Mouse (Mus musculus) hindbrain, embryonic 16.5 days (tissue): ENCODE measurements around the gene Clec12a. TPM values are rescaled to one million over a fixed set of nuclear protein-coding genes. Genes with fewer than 3 reads are reported as not detected.

Source experiments
- ATAC-seq: fragments of 200-750 bp; cut with Nextera tagmentation; 2 replicates; pipeline ENCODE4 v1.8.0; 2017; ENCODE audit warnings: moderate TSS enrichment, moderate library complexity
- H3K27ac ChIP-seq: fragments of 300-500 bp; sonication (generic); 2 replicates; pipeline ENCODE4 v1.5.1; 2014; ENCODE audit warnings: low read depth, mild to moderate bottlenecking, control low read depth, low read length, moderate library complexity
- H3K27me3 ChIP-seq: fragments of 300-500 bp; sonication (generic); replicated peaks from 2 replicates; pipeline ENCODE4 v1.6.1; 2014; ENCODE audit warnings: low read length; ENCODE audit not compliant: control insufficient read depth, insufficient read depth
- H3K36me3 ChIP-seq: fragments of 300-500 bp; sonication (generic); 2 replicates; pipeline ENCODE4 v1.6.1; 2014; ENCODE audit warnings: mild to moderate bottlenecking, low read length, moderate library complexity, mixed read lengths; ENCODE audit not compliant: control insufficient read depth, insufficient read depth
- H3K4me1 ChIP-seq: fragments of 300-500 bp; sonication (generic); 2 replicates; pipeline ENCODE4 v1.6.1; 2014; ENCODE audit warnings: low read depth, low read length; ENCODE audit not compliant: control insufficient read depth, insufficient read depth
- H3K4me2 ChIP-seq: fragments of 300-500 bp; sonication (generic); 2 replicates; pipeline ENCODE4 v1.6.1; 2014; ENCODE audit warnings: mild to moderate bottlenecking, low read length, control low read depth, moderate library complexity
- H3K4me3 ChIP-seq: fragments of 300-500 bp; sonication (generic); 2 replicates; pipeline ENCODE4 v1.5.1; 2014; ENCODE audit warnings: mild to moderate bottlenecking, low read length, control low read depth, moderate library complexity
- H3K9ac ChIP-seq: fragments of 300-500 bp; sonication (generic); 2 replicates; pipeline ENCODE4 v1.6.1; 2014; ENCODE audit warnings: low read depth, mild to moderate bottlenecking, control low read depth, low read length, moderate library complexity
- H3K9me3 ChIP-seq: fragments of 300-500 bp; sonication (generic); 2 replicates; pipeline ENCODE4 v1.6.1; 2014; ENCODE audit warnings: mild to moderate bottlenecking, low read length, moderate library complexity; ENCODE audit not compliant: control insufficient read depth
- WGBS: fragments of 180-500 bp; shearing (Covaris S2); extraction: QIAGEN DNeasy Blood & Tissue Kit; methylation state at CpG from one replicate; pipeline ENCODE4 v1.1.7; 2014; 5-methylcytosine and 5-hydroxymethylcytosine counted together
- polyA plus RNA-seq: library from polyadenylated mRNA; unstranded; fragments of >200 nt; fragmentation: Nextera tagmentation; extraction: Ambion mirVana; gene quantifications from 2 replicates; pipeline ENCODE4 v1.2.1, GENCODE M21; 2015

Gene Clec12a
- polyA plus RNA-seq, 1 experiment from 2014 or later = 0.15 TPM

DNA sequence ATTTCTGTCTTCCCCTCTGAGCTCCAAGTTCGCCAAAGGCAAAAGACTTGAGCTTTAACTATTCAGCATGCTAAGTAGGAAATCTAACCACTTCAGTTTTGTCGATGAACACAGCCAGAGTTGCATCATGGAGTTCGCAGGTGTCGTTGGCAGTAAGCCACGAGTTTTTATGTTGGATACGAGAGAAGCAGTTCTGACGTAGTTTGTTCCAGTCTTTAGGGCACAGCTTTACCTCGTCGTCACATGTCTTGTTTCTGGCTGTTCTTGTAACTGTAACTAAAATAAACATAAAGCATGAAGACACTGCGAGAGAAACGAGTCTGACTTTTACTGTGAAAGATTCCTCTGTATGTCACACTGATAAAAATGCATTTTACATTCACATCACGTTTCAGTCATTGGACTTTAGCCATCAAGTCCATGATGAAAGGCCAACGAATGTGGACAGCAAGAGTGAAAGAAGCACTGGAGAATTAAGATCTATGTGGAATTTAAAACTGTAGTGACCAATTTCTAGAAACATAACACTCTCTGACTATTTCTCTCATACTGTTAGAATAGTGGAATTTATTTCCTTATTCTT is 15.8 kb upstream of the Clec12a start:
- no peaks in the 10 kb centered on the region for H3K27me3 ChIP-seq
- no peak overlapping the region for H3K27ac ChIP-seq
- no peaks in the 10 kb centered on the region for H3K4me1 ChIP-seq
- H3K4me3 ChIP-seq = peak overlapping the region; percentile 12; the same call in 1 of the 2 replicates
- H3K4me2 ChIP-seq = peak overlapping the region; percentile 26
- no peaks in the 10 kb centered on the region for H3K9me3 ChIP-seq
- no peaks in the 10 kb centered on the region for H3K36me3 ChIP-seq
- WGBS = 64% methylated on average over 13 of the region's 13 CpGs
- no peak for ATAC-seq
- H3K9ac ChIP-seq = no peak overlapping the region

DNA sequence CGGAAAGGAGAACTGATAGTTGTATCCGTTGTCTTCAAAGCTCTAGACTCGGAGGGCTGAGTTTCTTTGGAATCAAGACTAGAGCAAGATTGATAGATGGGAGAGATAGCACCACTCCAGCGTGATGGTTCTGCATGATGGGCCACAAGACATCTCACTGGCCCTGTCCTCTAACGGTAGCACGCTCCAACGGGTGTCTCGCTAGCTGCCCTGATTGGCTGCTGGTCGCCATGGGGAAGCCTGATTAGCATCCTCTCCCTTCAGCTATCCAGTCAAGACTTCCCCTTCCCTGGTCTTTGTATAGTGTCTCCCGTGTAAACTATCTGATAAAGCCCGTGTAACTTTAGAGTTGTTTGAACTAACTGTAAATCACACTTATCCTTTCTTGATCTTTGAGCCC is 10.9 kb upstream of the Clec12a start, which contains the start of gene 4922502D21Rik:
TSS of gene 4922502D21Rik (minus strand) at position 187 of the 400 bp plus-strand sequence.
- Histone ChIP-seq H3K4me3 (no peak within 1 kb of the TSS), H3K4me2 (no peak within 1 kb of the TSS), H3K27ac (no peak within 1 kb of the TSS), H3K36me3 (no peaks in the 10 kb centered on the region), H3K27me3 (no peaks in the 10 kb centered on the region), H3K9ac (no peak within 1 kb of the TSS), H3K4me1 (no peaks in the 10 kb centered on the region), H3K9me3 (no peaks in the 10 kb centered on the region)
- 57% methylated on average over 11 of the region's 11 CpGs for WGBS
- ATAC-seq = no peak

DNA sequence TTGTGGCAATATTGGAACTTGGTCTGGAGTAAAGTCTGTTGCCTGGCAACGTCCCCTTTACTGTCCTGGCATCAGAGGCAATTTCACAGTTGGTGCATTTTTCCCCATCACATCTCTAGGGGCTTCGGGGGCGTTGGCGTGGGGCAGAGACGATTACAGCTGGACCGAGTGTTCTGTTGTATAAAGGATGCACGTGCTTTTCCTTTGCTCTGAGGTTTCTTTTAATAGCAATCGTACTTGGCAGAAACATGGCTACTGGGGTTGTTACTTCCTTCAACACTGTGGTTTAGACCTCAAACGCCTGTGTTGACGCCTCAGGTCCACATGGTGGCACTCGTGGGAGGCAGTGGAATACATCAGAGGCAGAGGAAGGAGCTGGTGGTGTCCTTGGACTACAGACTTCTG is 8.8 kb upstream of the Clec12a start:
- H3K27ac ChIP-seq = 0 out of 2 replicates have a peak overlapping the region, but pooled peaks have one; percentile 29
- H3K9ac ChIP-seq = no peak overlapping the region
- H3K4me2 ChIP-seq = peak overlapping the region; percentile 51
- H3K4me1 ChIP-seq = no peaks in the 10 kb centered on the region
- H3K27me3 ChIP-seq = no peaks in the 10 kb centered on the region
- H3K9me3 ChIP-seq = no peaks in the 10 kb centered on the region
- H3K36me3 ChIP-seq = no peaks in the 10 kb centered on the region
- WGBS = 29% methylated on average over 11 of the region's 11 CpGs
- H3K4me3 ChIP-seq = peak overlapping the region; percentile 26; the same call in 1 of the 2 replicates
- peak; percentile 95 for ATAC-seq

DNA sequence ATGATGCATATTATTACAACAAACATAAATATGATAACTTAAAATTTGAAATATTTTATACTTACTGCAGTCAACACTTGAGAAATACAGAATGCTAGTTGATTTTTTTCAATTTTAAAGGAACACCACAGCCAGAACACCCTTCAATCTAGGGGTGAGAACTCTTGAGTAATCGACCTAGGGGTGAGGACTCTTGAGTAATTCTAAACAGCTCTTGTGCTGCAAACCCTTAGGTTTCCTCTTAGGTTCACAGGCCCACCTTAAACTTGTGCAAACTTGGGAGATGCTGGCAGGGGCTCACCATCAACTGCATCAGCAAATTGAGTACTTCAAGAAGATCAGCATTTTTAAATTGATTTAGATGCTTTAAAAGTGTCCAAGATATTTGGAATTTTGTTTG is 4.7 kb upstream of the Clec12a start:
- Histone ChIP-seq H3K27ac (no peak overlapping the region), H3K4me1 (no peaks in the 10 kb centered on the region), H3K9me3 (no peaks in the 10 kb centered on the region), H3K9ac (no peak overlapping the region), H3K4me3 (no peak overlapping the region), H3K36me3 (no peaks in the 10 kb centered on the region), H3K27me3 (no peaks in the 10 kb centered on the region), H3K4me2 (no peak overlapping the region)
- no peak for ATAC-seq
- 83% methylated on average over 1 of the region's 1 CpGs for whole genome bisulfite sequencing

DNA sequence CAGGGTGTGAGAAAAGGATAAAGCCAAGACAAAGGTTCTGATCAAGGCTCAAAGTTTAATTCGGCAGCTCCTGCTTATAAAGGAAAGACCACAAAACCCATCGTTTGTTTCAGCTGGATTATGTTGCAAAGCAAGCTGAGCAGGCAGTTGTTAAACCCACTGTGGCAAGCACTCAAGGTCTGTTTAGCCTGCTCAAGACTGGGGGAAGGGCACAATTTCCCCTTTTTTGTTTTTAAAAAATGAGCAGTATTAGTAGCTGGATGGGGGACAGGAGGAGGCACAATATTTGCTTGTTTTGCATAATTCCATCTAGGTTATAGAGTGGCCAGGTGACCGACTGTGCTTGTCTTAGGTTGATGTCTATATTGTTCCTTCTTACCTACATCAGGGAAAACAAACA is 1.9 kb downstream of the Clec12a start:
- ATAC-seq = no peak
- Histone ChIP-seq H3K27me3 (no peaks in the 10 kb centered on the region), H3K4me2 (no peak overlapping the region), H3K27ac (no peak overlapping the region), H3K9ac (no peak overlapping the region), H3K36me3 (no peaks in the 10 kb centered on the region), H3K4me3 (no peak overlapping the region), H3K9me3 (no peaks in the 10 kb centered on the region; the same call in 1 of the 2 replicates), H3K4me1 (no peaks in the 10 kb centered on the region)
- WGBS = 76% methylated on average over 3 of the region's 3 CpGs

DNA sequence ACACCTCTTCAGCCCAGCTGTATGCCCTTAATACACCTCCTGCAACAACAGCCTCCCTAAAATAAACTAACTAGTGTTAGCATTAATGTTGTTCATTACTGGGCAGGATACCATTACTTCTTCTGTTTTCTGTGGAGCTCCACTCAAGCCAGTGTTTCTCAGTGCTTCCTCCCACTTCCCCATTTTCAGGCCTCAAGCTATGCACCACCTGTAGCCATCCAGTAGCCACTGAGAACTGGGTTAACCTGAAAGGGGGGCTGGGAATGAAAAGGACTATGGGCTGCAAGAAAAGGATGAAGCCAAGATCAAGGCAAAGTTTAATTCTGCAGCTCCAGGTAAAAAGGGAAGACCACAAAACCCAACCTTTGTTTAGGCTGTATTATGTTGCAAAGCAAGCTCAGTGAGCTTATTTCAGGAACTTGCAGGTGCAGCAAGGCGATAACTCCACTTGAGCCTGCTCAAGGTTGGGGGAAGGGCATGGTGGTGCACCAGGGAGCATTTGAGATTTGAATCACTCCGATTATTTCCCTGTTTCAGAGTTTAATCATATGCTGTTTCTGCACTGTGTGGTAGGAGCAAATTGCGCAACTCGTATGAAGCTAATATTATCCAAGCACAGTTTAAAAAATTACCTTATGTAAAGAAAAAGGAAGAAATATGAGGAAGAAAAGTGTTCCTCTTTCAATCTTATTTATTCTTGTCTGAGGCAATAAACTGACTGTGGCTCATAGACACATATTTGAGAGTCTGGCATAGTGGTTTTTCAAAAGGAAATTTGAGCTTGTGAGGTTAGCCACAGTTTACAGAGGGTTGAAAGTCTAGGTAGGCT is 7.2 kb downstream of the Clec12a start:
- WGBS = 54% methylated on average over 4 of the region's 4 CpGs
- H3K4me3 ChIP-seq = no peak overlapping the region
- H3K27me3 ChIP-seq = no peaks in the 10 kb centered on the region
- H3K9me3 ChIP-seq = no peaks in the 10 kb centered on the region; the same call in 1 of the 2 replicates
- no peak overlapping the region for H3K27ac ChIP-seq
- no peak for ATAC-seq
- no peaks in the 10 kb centered on the region for H3K4me1 ChIP-seq
- no peak overlapping the region for H3K9ac ChIP-seq
- H3K36me3 ChIP-seq = no peaks in the 10 kb centered on the region
- no peak overlapping the region for H3K4me2 ChIP-seq

DNA sequence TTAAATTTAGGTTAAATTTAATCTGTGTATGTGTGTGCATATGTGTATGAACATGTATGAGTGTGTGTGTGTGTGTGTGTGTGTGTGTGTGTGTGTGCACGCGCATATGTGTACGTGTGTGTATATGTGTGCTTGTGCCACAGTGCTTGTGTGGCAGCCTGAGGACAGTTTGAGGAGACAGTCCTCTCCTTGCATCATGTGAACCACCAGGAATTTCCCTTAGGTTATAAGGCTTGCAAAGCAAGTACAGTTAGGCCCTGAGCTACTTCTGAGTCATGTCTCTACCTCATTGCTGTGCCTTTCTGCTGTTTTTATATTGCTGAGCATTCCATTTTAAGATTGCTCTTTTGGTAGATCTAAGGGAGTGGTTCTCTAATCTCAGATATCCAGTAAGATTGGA is 8.6 kb downstream of the Clec12a start:
- Histone ChIP-seq H3K9ac (no peak overlapping the region), H3K4me3 (no peak overlapping the region), H3K36me3 (no peaks in the 10 kb centered on the region), H3K4me1 (no peaks in the 10 kb centered on the region), H3K9me3 (no peaks in the 10 kb centered on the region; the same call in 1 of the 2 replicates), H3K27me3 (no peaks in the 10 kb centered on the region), H3K4me2 (no peak overlapping the region), H3K27ac (no peak overlapping the region)
- ATAC-seq = no peak
- WGBS = 92% methylated on average over 3 of the region's 3 CpGs

DNA sequence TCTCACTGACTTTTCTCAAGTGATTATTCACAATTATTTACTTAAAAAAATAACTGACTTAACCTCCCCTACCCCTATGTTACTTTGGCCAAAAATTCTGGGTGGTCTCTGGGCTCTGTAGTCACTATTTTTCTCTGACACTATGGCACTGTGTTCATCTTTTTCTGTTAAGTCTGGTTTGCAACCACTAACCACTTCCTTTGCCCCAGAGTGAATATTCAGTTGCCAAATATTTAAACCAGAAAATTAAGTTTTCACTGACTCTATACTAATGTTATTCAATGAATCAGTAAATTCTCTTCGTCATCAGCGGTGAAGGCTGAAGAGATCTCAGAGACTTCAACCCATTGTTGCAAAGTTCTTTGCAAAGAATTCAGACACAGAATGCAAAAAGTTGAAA is 13.3 kb downstream of the Clec12a start:
- WGBS = 97% methylated on average over 2 of the region's 2 CpGs
- H3K27ac ChIP-seq = no peak overlapping the region
- no peak for ATAC-seq

DNA sequence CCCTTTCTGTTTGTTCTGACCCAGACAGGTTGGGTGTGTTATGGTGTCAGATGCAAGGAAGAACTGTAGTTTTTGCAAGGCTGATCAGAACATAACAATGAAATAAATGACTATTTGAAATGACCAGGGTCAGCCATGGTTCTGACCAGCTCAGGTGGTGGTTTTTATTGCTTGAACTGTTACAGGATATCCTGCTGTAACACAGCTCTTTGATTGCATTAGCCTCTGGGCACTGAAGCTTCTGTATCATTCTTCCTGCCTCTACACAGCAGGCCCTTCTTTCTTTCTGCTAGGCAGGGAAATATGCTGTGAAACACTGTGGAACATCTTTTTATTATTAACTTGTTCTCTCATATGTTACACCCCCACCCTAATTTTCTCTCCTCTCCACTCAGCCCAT is 13.9 kb downstream of the Clec12a start:
- Histone ChIP-seq H3K9ac (no peak overlapping the region), H3K9me3 (no peaks in the 10 kb centered on the region), H3K4me2 (no peak overlapping the region), H3K27me3 (no peaks in the 10 kb centered on the region), H3K4me3 (no peak overlapping the region), H3K36me3 (no peaks in the 10 kb centered on the region), H3K4me1 (no peaks in the 10 kb centered on the region), H3K27ac (no peak overlapping the region)
- no peak for ATAC-seq

More for the DNA sequence above, 13.3 kb downstream of the Clec12a start:
- Histone ChIP-seq H3K9ac (no peak overlapping the region), H3K4me3 (no peak overlapping the region), H3K36me3 (no peaks in the 10 kb centered on the region), H3K9me3 (no peaks in the 10 kb centered on the region), H3K4me2 (no peak overlapping the region), H3K4me1 (no peaks in the 10 kb centered on the region), H3K27me3 (no peaks in the 10 kb centered on the region)
